Mouse (Mus musculus): ENCODE data around the gene Aqp6.

Gene Aqp6

DNA sequence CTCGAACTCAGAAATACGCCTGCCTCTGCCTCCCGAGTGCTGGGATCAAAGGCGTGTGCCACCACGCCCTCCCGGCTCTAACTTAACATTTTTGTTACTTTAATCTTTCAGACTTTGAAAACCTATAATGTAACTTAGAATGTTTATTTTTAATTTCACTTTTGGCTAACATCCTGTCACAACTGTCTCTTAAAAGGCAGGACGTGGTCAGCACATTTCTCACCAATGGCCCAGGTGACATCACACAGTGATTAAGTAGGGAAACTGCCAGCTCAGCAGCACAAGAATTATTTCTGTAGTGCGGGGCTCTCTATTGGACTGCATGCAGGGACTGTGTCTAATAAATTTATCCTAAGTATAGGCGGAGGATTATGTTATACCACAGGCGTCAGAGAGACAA, 42.6 kb downstream of the Aqp6 start:
- no peak for DNase-seq (ENCODE audit: extremely low spot score, low read depth, low spot score)

DNA sequence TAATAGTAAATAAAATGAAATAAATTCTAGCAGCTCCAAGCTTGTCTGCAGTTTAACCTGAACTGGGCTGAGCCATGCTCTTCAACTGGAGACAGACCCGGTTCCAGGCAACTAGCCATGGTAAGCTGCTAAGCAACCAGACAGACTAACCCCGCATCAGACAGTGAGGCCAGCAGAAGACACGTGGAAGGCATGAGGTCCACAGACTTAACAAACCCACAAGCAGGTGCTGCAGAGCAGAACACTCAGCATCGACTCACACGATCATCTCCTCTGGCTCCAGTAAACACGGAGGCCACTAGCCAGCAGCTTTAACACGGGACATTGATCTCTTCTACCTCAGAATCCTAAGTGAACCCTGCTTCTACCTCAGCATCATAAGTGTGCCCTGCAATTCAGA, 43.6 kb downstream of the Aqp6 start:
- no peak for DNase-seq (ENCODE audit: extremely low spot score, low read depth, low spot score)

DNA sequence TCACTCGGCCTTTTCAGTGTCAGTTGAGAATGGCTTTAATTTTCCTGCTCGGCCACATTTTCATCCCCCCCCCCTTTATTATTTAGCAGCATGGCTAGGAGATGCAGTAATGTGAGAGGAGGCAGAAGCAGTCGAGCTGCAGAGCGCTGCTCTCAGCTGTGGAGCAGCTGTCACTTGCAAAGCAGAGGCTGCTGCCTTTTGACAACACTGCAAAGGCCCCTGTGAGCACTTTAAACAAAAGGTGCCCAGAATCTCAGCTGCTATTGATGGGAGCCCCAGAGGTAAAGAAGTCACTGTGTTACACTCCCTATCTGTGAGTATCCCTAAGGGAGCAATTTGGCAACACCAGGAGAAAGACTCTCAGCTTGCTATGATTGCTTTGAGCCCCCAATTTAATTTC, 47.1 kb downstream of the Aqp6 start:
- DNase-seq (ENCODE audit: extremely low spot score, low read depth, low spot score), result no peak

DNA sequence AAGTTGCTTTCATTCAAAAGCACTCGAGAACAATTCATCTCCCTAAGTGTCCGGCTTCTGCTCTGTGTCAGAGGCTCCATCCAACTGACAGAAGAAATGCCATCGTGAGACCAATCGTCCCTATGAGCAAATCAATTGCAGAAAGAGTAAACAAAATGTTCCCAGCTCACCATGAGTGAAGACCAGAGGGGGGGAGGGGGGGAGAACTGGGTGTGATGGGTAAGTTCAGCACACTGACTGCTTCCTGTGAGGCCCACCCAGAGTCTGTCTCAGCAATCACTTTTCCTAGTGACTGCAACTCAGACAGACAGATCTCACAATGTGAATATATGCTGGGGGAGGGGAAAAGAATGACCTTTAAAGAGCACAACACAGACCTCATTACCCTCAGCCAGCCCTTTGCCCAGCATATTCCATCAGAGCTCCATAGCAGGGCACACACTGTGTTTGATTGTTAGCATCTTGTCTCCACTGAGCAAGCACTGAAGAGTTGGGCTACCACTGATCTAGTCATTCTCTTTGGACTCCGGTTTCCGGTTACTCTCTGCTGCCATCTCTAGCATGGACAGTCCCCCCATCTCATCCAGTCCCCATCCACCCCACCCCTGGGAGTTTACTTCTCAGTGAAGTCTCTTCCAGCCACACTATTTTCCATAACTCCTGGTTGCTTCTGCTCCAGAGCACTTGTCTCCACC, 48.0 kb downstream of the Aqp6 start:
- DNase-seq (ENCODE audit: extremely low spot score, low read depth, low spot score), result no peak

DNA sequence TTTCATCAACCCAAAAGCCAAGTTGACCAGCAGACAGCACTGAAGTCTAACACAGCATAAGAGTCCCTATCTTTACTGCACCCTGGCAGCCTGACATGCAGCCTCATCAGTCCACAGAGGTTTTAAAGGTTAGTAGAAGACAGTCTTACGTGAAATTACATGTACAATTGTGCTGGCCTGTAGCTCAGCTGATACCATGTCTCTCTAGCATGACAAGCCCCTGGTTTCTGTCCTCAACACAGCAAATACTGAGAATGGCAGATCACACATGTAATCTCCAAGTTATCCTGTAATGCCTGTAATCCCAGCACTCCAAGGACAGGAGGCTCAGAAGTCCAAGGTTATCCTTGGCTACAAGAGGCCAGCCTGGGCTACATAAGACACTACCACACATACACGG, 49.1 kb downstream of the Aqp6 start:
- no peak for DNase-seq (ENCODE audit: extremely low spot score, low read depth, low spot score)

DNA sequence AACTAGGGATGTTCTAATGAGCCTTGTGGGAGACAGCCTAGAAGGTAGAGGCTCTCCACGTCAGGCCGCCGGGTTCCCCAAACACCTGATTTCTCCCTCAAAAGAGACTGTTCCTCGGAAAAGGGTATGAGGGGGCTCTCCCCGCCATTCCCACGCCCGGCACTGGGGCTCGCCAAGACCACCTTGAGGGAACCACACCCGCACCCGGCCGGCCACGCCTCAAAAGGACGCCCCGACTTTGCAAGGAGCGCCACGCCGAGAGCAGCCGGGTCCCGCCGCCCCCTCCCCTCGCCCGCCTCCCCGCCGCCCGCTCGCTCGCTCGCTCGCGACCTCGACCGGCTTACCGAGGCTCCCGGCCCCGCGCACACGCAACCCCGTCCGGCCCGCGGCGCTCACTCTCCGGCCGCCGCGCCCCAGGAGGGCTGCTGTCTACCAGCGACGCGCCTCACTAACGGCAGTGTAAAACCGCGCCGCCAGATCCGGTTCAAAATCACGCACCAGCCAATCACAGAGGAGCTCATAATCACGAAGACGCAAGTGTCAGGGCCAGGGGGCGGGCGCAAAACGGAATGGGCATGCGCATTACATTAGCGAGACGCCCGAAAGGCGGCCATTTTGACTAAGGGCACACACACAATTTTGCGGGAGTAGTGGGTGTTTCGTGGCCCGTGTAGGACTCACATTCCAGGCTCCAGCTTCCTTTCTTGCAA, 50.1 kb downstream of the Aqp6 start, which contains the start of gene Racgap1:
TSS of gene Racgap1 (minus strand) at position 494 of the 710 bp plus-strand sequence.
- DNase-seq (ENCODE audit: extremely low spot score, low read depth, low spot score), result peak; percentile 85

DNA sequence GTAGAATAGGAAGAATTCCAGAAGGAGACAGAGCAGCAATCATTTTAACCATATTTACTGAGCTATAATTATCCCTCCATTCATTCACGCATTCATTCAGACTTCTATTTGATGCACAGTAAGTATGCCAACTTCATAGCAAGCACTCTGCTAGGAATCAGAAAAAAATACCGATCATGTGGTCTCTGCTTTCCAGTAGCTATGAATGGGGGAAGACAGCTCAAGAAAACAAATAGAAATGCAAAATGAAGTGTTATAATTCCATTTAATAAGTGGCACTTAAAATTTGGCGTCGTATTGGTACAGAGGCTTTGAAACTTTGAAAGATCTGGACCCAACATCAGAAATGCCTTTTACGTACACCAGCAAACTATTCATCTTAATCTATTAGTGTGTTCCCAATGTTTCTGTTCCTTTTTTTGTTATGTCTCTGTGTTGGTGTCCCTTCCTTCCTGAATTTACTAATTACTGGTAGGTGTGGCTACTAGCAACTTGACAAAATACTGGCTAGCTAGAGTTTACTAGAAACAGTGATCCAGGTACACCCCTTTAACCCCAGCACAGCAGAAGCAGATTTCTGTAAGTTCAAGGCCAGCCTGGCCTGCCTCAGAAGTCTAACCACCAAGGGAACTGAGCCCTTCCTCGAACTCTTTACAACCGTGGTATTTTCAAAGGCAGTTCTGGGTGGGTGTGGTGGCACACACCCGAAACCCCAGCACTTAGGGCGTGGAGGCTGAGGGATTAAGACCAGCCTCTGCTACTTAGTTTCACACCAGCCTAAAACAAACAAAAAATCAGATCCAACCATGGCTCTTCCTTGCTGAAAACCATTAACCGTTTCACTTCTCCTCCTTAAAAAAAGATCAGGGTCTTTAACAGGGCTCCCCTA, 51.0 kb downstream of the Aqp6 start:
- DNase-seq (ENCODE audit: extremely low spot score, low read depth, low spot score), result no peak

DNA sequence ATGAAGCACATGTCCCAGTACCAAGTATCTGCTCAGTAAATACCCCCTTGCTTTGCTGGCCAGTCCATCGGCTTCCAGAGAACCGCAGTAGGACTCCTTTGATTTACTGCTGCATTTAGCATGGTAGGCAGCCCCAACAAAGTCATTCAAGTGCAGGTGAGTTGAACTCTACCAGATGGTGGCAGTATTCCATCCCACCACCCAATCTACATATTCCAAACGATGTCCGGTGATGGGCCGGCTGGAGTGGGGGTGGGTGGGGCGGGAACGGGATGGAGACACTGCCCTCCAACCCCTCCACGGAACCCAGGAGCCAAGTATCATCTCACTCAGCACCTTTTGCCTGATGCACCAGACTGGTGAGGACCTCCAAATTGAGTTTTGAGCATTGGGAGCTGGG, 52.1 kb downstream of the Aqp6 start:
- DNase-seq (ENCODE audit: extremely low spot score, low read depth, low spot score), result no peak

DNA sequence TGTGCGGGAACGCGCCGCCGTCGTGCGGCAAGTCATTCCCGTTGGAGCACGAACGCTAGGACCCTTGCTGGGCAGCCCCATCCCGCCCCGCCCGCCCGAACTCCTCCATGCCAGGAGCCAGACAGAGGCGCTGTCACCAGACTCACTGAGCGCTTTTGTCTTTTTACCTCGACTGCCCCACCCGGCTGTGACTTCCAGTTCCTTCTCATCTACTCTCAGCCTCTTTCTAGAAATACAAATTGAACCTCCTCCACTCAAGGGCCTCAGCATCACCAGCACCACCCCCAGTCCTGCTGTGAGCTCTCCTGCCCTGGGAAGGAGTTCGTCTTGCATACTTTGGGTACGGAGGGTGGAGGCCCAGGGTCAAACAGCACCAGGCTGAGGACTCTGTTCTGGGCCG, 52.7 kb downstream of the Aqp6 start:
- DNase-seq (ENCODE audit: extremely low spot score, low read depth, low spot score), result no peak

Data from hindlimb bud, embryonic 11.5 days (tissue).